Mouse (Mus musculus) CD4-positive helper T cell, adult 2 months (primary cell): ENCODE data around the gene Rnf208.
A peak's percentile ranks its signal among the peaks of the same experiment; 100 is the strongest.

Source experiments
- DNase-seq: peaks from one replicate; pipeline ENCODE4 v3.0.0-alpha.2; 2012; ENCODE audit warnings: low read depth, missing footprints, low spot score

Rnf208 gene

DNA sequence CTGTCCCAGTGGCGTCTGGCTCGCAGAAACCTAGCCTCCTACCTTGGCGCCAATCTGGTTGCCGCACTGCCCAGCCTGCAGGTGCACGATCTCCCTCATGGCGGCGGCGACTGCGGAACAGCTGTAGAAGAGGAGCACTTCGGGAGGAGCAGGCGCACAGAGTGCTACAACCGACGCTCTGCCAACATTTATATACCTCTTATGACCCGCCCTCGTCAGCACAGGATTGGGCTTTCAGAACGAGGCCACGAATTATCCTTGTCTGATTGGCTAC, 17.6 kb upstream of the Rnf208 start, which contains the start of gene Tubb4b:
Gene Tubb4b, minus strand, starts transcription at position 211 of the 274 bp plus-strand sequence.
- DNase-seq: peak; percentile 99

DNA sequence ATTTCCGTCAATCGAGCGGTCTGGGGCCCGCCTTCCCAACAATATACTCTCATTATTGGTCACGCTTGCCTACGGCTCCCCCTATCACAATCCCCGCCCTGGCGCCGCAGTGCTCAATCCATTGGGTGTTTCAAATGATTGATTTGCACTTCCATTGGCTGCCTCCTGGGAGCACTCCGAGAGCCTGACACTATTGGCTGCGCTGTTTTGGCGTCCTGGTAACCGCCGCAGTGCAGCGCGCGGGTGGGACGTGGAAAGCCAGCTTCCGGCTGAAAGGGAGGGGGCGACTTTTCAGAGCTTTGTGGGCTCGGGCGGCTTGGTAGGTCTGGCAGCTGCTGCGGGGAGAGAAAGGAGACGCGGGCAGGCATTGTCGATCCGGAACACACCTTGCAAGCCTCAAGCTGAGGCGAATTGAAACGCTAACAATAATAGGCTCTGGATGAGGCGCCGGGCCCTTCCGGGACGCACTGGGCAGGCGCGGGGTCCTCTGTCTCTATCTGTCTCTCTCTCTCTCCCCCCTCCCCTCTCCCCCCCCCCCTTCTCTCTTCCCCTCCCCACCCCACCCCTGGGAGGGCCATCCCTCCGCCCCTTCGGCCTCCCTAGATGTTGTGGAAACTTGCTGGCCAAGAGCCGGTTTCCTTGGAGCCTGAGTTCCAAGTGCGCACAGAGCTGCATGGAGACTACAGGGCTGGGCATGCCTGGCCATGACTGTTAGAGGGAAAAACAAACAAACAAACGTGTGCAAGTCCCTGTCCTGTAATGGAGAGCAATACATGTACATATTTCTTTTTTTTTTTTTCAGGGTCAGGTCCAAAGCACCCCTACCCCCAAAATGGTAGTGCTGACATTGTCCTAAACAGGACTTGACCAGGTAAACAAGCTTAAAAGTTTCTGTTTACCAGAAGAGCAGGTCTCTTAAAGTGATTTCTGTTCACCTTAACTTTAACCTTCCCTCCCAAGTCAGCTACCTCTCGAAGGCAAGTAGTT, 17.0 kb upstream of the Rnf208 start:
- no peak for DNase-seq

DNA sequence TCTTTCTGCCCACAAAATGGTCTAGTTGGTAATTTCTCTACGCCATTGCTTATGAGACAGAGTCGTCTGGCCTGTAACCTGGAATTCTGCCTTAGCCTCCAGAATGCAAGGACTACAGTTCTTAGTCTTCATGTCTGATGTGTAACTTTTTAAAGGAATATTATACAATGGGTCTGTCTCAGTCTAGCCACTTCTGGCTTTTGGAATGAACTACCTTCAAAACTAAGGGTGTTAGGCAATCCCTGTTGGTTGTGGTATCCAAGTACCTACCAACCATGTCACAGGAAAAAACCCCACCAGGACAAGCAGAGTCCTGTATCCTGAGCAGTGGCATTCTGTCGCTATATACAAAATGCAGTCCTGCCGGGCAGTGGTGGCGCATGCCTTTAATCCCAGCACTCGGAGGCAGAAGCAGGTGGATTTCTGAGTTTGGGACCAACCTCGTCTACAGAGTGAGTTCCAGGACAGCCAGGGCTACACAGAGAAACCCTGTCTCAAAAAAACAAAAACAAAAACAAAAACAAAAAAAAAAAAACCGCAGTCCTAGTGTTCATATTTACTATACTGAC, 16.2 kb upstream of the Rnf208 start:
- DNase-seq: no peak

DNA sequence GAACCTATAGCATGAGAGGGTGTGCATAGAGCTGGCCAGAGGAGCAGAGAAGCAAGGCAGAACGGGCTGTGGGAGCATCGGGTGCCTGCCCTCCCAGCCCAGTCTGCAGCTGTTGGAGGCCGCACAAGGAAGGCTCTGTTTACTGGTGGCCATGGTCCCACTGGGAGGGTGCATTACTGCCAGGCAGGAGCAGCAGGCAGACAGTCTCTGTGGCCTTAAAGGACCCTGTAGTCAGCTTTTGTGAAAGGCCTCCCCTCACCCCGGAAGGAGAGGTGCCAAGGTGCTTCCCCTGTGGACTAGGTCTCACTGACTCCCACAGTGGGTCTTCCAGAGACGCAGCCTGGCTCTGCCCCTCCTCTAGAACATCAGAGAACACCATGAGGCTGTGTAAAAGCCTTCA, 15.2 kb upstream of the Rnf208 start:
- DNase-seq: no peak

DNA sequence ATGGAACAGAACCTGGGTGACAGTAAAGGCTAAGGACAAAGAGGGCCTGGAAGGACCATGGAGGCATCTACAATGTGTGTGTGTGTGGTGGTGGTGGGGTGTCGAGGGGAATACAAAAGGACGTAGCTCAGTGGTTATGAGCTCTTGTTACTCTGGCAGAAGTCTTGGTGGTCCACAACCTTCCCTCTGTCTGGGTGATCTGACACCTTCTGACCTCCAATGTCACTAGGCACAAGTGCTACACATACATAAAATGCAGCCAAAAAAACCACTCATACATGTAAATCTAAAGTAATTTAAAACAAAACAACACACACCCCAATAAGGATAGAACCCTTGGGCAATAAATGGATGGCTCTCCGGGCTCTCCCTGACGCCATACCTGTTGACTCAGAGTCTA, 14.6 kb upstream of the Rnf208 start:
- DNase-seq: no peak

DNA sequence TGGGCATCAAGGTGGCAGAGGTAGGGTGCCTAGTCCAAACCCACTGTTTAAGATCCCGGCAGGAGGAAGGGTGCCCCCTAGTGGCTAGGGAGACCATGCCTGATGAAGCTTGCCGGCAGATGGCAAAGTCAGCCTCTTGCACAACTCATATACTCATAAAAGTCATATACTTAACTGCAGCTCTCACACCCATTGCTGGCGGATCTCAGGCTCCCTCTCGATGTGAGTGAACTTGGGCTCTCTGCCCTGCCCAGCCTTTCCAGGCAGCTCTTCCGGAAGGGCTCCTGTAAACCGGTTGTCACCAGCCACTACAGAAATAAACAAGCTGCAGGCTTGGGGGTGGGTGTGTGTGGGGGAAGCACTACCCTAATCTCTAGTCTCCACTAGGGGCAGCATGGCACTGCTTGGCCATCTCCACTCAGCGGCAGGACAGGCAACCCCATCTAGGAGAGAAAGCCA, 13.6 kb upstream of the Rnf208 start:
- DNase-seq: peak; percentile 91

DNA sequence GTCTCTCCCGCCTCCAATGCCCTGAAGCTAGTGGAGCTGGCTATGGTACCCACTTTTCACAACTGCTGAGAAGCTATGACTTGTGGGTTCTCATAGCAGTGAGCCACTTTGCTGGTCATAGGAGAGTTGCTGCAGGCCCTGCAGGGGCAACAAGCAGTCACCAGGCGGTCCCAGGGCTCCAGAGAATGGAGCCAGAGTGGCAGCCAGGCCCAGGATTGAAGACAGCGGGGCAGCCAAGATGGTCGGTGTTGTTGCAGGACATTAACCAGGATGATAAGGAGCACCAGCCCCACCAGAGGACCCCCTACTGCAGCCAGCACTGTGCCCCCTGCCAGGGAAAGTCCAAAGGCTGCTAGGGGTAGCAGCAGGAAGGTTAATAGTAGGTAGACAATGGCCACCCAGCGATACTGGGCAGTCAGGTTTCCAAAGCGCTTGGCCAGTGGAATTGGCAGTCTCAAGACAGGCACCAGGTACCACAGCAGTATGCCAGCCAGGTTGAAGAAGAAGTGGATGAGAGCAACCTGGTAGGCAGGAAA, 13.0 kb upstream of the Rnf208 start:
- DNase-seq: no peak

DNA sequence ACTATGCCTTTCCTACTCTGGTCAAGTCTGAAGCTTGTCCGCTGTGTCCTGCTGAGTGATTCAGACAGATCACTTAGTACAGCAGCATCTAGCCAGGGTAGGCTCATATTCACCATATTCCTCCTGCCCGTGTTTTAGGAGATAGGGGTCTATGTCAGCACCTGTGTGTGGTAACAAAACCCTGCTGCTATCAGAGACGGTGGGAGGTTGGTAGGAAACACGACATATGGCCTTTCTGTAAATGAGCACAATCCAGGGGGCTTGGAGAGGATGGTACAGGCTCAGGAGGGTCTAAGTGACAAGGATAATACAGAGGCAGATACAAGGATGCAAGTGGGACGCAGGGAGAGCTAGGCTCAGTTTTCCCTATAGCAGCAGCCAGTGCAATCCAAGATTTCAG, 12.5 kb upstream of the Rnf208 start:
- no peak for DNase-seq

DNA sequence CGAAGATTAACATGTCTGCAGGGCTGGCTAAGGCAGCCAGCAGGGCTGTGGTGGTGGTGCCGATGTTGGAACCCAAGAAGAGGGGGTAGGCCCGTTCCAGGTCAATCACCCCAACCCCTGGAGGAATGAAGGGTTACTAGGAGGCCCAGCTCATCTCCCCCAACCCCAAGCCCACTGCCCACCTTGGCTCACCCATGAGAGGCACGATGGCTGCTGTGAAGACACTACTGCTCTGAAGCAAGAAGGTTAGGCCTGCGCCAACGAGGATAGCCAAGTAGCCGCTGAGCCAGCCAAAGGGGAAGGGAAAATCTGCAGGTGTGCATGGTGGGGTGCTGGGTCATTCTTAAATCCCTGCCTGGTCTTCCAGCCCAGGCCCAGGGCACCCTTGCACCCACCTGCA, 11.5 kb upstream of the Rnf208 start:
- DNase-seq: no peak

DNA sequence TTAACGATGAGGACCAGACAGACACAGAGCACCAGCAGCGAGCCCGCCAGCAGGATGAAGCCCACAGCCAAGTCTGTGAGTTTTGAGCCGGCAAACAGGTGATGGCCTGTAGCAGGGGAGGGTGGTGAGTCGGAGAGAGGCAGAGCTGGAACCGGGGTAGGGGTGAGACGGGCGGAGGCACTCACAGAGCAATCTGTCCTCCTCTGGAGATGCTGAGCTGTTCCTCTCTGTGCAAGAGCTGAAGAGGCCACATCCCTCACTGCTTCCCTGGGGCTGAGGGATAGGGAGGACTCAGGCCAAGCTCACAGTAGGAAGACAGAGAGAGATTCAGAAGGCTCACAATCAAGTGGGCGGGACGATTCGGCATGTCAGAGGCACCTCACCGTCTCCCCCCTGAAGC, 11.0 kb upstream of the Rnf208 start:
- no peak for DNase-seq

DNA sequence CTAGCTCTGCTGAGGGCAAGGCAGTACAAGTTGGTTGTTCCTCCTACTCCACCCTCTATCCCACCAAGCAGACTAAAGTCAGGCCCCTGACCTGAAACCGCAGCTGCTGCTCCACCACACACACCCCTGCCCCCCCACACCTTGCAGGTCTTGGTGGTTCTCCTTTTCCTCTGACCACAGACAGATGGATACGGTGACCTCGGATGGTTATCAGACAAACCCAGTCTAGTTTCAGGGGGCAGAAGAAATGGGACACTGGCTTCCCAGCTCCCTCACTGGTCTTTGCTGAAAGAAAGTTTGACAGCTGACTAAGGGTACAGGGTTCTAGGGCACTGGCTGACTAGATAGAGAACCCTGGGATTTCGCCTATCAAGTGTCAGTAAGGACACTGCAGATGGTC, 8.6 kb upstream of the Rnf208 start:
- no peak for DNase-seq

DNA sequence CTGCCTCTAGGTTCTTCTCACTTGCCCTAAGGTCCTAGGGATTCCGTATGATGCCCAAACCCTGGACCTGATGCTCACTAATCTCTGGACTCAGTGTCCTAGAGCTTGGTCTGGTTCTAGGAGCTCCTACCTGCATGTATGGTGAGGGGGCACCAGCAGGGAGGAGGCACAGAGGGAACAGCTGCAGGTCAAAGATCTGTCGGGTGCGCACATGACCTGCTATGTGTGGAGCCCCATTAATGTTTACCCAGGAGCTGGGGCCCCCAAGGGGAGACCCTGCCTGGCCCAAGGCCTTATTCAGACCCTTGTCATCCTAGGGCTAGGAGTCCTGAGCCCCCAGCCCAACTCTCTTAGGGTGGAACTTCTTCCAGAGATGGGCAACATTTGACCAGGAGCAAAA, 8.0 kb upstream of the Rnf208 start, which contains the start of gene Slc34a3:
Gene Slc34a3, minus strand, starts transcription at position 315 of the 400 bp plus-strand sequence.
- no peak for DNase-seq

DNA sequence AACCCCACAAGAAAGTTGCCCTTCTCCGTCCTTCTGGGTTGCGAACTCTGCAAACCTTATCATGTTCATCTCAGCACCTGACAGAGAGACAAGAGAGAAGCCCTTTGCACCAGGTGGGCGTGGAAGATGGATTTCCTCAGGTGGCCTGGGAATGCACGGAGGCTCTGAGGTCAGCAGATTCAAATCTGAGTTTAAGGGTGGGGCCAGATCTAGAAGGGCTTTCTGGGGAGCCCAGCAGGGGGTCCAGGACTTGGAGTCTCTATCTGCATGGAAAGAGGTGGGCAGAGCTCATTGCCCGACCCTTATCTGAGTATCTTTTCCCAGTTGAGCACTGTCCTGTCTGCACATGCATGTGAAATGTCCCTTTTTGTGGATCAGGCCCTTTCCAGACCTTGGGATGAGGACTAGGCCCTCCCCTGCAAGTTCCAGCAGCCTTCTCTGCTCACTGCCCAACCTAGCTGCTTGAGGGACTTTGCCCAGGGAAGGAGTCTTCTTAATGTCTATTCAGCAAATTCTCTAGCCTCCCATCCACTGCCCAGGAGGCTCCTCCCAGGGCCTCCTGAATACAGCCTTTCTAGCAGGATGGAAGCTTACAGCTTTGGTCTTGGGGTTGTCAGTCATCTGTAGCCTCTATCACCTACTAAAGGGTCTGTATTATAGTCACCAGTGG, 7.4 kb upstream of the Rnf208 start:
- no peak for DNase-seq

DNA sequence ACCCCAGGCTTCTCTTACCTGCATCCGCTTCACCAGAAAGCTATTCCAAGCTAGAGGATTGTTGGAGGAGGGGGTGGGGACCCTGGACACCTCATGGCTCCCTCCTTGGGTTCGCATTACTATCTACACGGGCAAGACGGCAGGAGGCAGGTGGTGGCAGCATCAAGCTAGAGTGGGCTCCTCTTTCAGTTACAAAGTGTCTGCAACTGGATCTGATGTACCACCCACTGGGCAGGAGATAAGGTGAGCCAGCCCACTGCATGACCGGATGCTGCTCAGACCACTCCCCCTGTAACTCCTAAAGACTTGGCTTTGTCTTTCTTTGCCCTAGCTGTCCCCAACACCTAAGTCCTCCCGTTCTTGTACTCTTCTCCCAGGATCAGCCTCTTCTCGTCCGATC, 5.4 kb upstream of the Rnf208 start, which contains the start of gene Rnf224:
Gene Rnf224, minus strand, starts transcription at position 174 of the 400 bp plus-strand sequence.
- no peak for DNase-seq

DNA sequence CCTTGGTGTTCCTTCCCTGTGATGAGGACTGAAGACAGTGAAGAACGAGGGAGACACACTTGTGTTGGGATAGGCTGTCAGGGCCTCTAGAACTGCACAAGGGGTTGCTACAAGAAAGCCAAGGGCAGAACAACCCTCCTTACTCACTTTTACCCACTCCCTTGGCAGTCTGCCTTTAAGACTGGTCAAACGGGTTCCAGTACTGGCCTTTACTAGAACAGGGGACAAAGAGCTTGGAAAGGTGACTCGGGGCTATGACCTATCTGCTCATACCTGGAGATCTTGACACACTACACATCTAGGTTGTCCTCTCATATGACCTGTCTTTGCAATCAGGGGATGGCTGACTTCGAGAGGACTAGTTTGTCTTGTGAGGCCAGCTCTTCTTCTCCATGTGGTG, 4.5 kb upstream of the Rnf208 start:
- no peak for DNase-seq

DNA sequence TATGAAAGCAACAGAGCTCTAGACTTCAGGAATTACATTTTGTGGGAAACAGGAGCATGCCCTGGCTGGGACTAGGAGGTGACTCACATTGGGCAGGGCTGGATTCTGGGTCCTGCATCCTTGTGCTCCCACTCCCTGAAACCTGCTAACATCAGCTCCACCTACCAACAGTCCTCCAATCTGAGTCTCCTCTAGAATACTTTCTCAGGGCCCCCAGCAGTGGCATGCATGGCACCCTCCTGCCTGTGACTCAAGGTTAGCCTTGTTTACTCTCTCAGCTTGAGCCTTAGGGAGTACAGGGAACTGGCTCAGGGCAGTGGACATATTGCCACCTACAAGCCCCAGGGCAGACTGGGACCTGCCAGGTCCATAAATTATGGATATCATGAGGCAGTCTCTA, 3.9 kb upstream of the Rnf208 start:
- DNase-seq: no peak

DNA sequence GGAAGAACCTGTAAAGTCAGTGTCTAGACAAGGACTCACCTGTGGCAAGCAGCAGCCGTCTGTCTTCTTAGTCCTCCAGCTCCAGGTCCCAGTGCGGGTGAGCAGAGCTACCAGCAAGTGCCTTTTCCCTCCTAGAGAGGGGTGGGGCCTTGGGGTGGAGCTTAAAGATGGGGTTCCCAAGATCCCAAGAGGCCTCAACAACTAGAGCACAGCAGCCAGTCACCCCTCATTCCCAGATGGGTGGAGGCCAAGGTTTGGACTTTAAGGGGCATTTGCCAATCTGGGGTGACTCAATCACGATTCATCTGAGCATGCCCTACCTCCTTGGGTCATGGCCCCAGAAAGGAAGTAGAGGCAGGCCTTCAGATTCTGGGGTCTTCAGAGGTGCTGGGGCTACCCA, 2.3 kb upstream of the Rnf208 start:
- DNase-seq: no peak

DNA sequence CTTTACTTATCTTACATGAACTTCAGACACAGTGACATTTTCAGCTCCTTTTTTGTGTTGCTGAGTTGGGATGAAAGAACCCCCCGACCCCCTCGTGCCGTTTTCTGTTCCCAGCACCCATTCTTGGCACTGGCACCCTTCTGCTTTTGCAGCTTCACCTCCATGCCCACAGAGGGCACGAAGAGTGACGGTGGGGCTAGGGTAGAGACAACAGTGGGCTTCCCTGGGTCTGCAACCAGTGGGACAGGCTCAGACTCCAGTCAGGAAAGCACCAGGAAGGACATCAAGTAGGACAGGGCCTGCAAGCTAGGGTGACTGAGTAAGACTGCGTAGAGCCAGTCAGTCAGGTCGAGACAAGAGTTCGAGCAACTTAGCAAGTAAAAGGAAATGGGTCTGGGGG, 1.7 kb upstream of the Rnf208 start:
- DNase-seq: no peak

DNA sequence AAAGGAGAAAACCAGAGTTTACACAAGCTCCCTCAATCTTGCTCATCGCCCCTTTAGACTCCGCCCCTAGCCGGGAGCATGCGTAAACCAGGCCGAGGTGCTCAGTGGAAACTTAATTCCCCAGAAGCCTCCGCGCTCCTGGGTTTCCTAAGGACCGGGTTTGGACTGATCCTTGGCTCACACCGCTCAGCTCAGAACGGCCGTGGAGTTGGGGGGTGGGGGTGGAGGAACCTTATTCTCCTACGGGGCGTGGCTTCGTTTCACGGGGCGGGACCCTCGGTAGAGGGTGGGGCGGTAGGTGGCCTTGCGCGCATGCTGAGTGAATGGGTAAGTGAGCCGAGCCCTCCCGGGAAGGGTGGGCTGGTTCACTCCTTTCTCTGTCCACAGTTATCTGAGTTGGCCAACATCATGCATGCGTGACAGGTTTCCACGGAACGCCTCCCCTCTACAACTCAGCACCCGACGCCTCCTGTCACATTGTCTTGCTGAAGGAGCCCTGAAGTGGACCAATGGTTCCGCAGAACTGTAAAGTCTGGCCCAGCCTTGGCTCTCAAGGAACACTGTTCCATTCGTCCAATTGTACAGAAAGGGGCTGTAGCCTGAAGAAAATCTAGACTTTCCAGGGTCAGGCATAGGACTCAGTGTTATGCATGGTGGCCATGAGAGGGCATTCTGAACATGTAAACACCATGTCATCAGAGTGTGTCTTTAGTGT, 1.2 kb upstream of the Rnf208 start:
- DNase-seq: peak; percentile 66

DNA sequence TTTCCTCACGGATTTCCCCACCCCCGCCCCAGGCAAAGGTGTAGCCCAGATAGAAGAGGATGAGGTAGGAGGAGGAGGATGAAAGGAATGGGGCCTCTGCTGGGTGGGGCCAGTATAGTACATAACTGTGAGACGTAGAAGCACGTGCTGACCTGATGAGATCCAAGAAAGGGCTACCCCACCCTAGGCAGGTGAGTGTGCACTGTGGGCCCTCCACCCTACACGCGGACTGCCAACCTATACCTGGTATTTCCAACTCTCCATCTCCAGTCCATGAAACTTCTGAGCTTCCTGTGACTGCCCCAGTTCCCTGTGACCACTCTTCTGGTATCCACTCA, 648 bp upstream of the Rnf208 start:
- peak; percentile 36 for DNase-seq

DNA sequence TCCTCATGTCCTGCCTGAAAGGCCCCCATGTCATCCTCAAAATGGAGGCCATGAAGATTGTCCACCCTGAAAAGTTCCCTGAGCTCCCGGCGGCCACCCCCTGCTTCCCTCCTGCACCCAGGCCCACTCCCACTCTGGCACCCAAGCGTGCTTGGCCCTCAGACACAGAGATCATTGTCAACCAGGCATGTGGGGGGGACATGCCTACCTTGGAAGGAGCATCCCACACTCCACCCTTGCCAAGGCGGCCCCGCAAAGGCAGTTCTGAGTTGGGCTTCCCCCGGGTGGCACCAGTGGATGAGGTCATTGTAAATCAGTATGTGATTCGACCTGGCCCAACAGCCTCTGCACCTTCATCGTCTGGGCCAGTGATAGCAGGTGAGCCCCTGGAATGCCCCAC, 1.3 kb downstream of the Rnf208 start:
- no peak for DNase-seq

DNA sequence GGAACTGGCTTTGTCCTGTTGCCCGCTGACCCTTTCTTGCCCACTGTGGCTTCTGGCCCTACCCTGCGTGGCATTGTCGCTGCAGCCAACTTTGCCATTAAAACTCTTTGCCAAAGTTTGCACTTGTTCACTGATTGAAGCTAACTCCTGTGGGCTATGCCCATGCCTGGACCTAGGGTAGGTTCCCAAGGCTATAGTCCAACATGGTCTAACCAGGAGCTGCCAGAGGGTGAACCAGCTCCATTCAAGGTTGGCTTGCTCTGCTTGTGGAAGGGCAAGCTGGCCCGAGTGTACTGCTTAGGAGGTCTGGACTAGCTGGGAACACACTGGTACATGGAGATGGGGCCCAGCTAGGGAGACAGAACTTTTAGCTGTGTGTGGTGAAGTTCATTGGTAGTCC, 2.1 kb downstream of the Rnf208 start:
- DNase-seq: no peak
